Mouse (Mus musculus) heart, postnatal 0 days (tissue): Measurements from ENCODE around the gene Mettl14. TPM values are rescaled to one million over a fixed set of nuclear protein-coding genes. Genes with fewer than 3 reads are reported as not detected.

Experiments
- ATAC-seq: fragments of 200-750 bp; cut with Nextera tagmentation; 2 replicates; pipeline ENCODE4 v1.8.0; 2017; ENCODE audit warnings: low read depth, moderate number of reproducible peaks, moderate library complexity; ENCODE audit not compliant: insufficient read depth
- DNase-seq: peaks from one replicate; pipeline ENCODE4 v3.0.0-alpha.2; 2016; ENCODE audit warnings: low spot score
- H3K27ac ChIP-seq: fragments of 300-500 bp; sonication (generic); 2 replicates; pipeline ENCODE4 v1.5.1; 2014; ENCODE audit warnings: low read depth, mild to moderate bottlenecking
- H3K27me3 ChIP-seq: fragments of 300-500 bp; sonication (generic); 2 replicates; pipeline ENCODE4 v1.6.1; 2014; ENCODE audit warnings: low read length, mixed read lengths; ENCODE audit not compliant: control insufficient read depth, insufficient read depth
- H3K36me3 ChIP-seq: fragments of 300-500 bp; sonication (generic); replicated peaks from 2 replicates; pipeline ENCODE4 v1.6.1; 2014; ENCODE audit warnings: low read length, mixed read lengths; ENCODE audit not compliant: control insufficient read depth, insufficient read depth
- H3K4me1 ChIP-seq: fragments of 300-500 bp; sonication (generic); 2 replicates; pipeline ENCODE4 v1.6.1; 2014; ENCODE audit warnings: antibody characterized with exemption; ENCODE audit not compliant: control insufficient read depth, insufficient read depth
- H3K4me2 ChIP-seq: fragments of 300-500 bp; sonication (generic); 2 replicates; pipeline ENCODE4 v1.6.1; 2014; ENCODE audit warnings: low read depth, mild to moderate bottlenecking, low read length, moderate library complexity
- H3K4me3 ChIP-seq: fragments of 300-500 bp; sonication (generic); 2 replicates; pipeline ENCODE4 v1.5.1; 2014; ENCODE audit warnings: low read depth, low read length
- H3K9ac ChIP-seq: fragments of 300-500 bp; sonication (generic); replicated peaks from 2 replicates; pipeline ENCODE4 v1.6.1; 2014; ENCODE audit warnings: low read depth, low read length, mixed read lengths
- H3K9me3 ChIP-seq: fragments of 300-500 bp; sonication (generic); replicated peaks from 2 replicates; pipeline ENCODE4 v1.6.1; 2016; ENCODE audit warnings: low read length; ENCODE audit not compliant: control insufficient read depth
- CTCF ChIP-seq: IDR thresholded peaks from 2 replicates; pipeline ENCODE4 v1.5.1; 2016; ENCODE audit warnings: antibody characterized with exemption, control low read depth, low read depth
- EP300 ChIP-seq: IDR thresholded peaks from 2 replicates; pipeline ENCODE4 v1.6.1; 2016; ENCODE audit warnings: antibody characterized with exemption, low read depth
- WGBS: fragments of 180-500 bp; shearing (Covaris S2); extraction: QIAGEN DNeasy Blood & Tissue Kit; methylation state at CpG from one replicate; pipeline ENCODE4 v1.1.7; 2014; 5-methylcytosine and 5-hydroxymethylcytosine counted together
- polyA plus RNA-seq: library from polyadenylated mRNA; unstranded; fragments of >200 nt; fragmentation: Nextera tagmentation; extraction: Ambion mirVana; gene quantifications from 2 replicates; pipeline ENCODE4 v1.2.1, GENCODE M21; 2015
- total RNA-seq: library from RNA; depleted of rRNA; stranded (reverse); fragments of >200 nt; gene quantifications from 2 replicates; pipeline ENCODE4 v1.2.3, GENCODE M21; 2014; ENCODE audit warnings: low replicate concordance

Gene Mettl14
- total and polyA plus RNA-seq, 2 experiments from 2014 or later, result 4.7 to 15.1 TPM

- H3K9me3 ChIP-seq, result no peaks in the 10 kb centered on the region
- H3K4me2 ChIP-seq, result no peak overlapping the region
- H3K4me3 ChIP-seq, result no peak overlapping the region
- no peak overlapping the region for H3K9ac ChIP-seq
- ATAC-seq (no peak), DNase-seq (no peak)
- WGBS, result 78% methylated on average over 12 of the region's 12 CpGs
- H3K36me3 ChIP-seq, result peaks cover 78% of the 10 kb centered on the region
- H3K27me3 ChIP-seq, result no peaks in the 10 kb centered on the region
- H3K27ac ChIP-seq, result no peak overlapping the region
- no peaks in the 10 kb centered on the region for H3K4me1 ChIP-seq
- TF ChIP-seq CTCF, result no peak
- no peak for TF ChIP-seq EP300
Observed at GRCm38 (mm10) chr3:123348080-123348802, 37.7 kb downstream of the Mettl14 start.

- Histone ChIP-seq H3K36me3 (peaks cover 75% of the 10 kb centered on the region), H3K4me1 (no peaks in the 10 kb centered on the region), H3K27me3 (no peaks in the 10 kb centered on the region), H3K9ac (no peak overlapping the region), H3K4me3 (no peak overlapping the region), H3K4me2 (no peak overlapping the region), H3K9me3 (no peaks in the 10 kb centered on the region), H3K27ac (no peak overlapping the region)
- no peak for TF ChIP-seq EP300
- TF ChIP-seq CTCF, result no peak
- 74% methylated on average over 6 of the region's 6 CpGs for WGBS
- DNase-seq, result no peak
- ATAC-seq, result no peak
Observed at GRCm38 (mm10) chr3:123343690-123344089, 42.2 kb downstream of the Mettl14 start.

GRCm38 (mm10) chr3:123341049-123341448 is 44.9 kb downstream of the Mettl14 start:
- no peak overlapping the region for H3K4me3 ChIP-seq
- H3K9ac ChIP-seq, result no peak overlapping the region
- peaks cover 69% of the 10 kb centered on the region for H3K36me3 ChIP-seq
- no peaks in the 10 kb centered on the region for H3K4me1 ChIP-seq
- no peak overlapping the region for H3K27ac ChIP-seq
- H3K9me3 ChIP-seq, result no peaks in the 10 kb centered on the region
- TF ChIP-seq EP300, result no peak
- TF ChIP-seq CTCF, result no peak
- H3K4me2 ChIP-seq, result no peak overlapping the region
- DNase-seq (no peak), ATAC-seq (no peak)
- no peaks in the 10 kb centered on the region for H3K27me3 ChIP-seq
- WGBS, result 94% methylated on average over 2 of the region's 2 CpGs

GRCm38 (mm10) chr3:123338666-123339195 is 47.2 kb downstream of the Mettl14 start:
- Histone ChIP-seq H3K4me3 (no peak overlapping the region), H3K27me3 (no peaks in the 10 kb centered on the region), H3K4me2 (no peak overlapping the region), H3K9me3 (no peaks in the 10 kb centered on the region), H3K4me1 (peaks cover 17% of the 10 kb centered on the region), H3K27ac (0 out of 2 replicates have a peak overlapping the region, but pooled peaks have one; percentile 30), H3K36me3 (peaks cover 47% of the 10 kb centered on the region), H3K9ac (no peak overlapping the region)
- DNase-seq, result no peak
- 49% methylated on average over 12 of the region's 12 CpGs for WGBS
- TF ChIP-seq EP300 (no peak), CTCF (no peak)
- ATAC-seq, result no peak

GRCm38 (mm10) chr3:123337853-123338252 is 48.1 kb downstream of the Mettl14 start:
- Histone ChIP-seq H3K4me3 (no peak overlapping the region), H3K27me3 (no peaks in the 10 kb centered on the region), H3K36me3 (peaks cover 38% of the 10 kb centered on the region), H3K27ac (no peak overlapping the region), H3K9ac (no peak overlapping the region), H3K4me2 (no peak overlapping the region), H3K4me1 (peaks cover 18% of the 10 kb centered on the region), H3K9me3 (no peaks in the 10 kb centered on the region)
- DNase-seq (no peak), ATAC-seq (no peak)
- TF ChIP-seq EP300 (no peak), CTCF (no peak)
- 84% methylated on average over 6 of the region's 6 CpGs for WGBS
